Mouse (Mus musculus): Measurements from ENCODE around the gene Tomm5.

Tomm5 gene

GRCm38 (mm10) chr4:45107601-45108277, at the start of gene Tomm5:
Tomm5 (minus strand) TSS chr4:45108114.
- DNase-seq (ENCODE audit: low read depth, low spot score) = peak; percentile 99

GRCm38 (mm10) chr4:45156433-45156832, 48.5 kb upstream of the Tomm5 start:
- no peak for DNase-seq (ENCODE audit: low read depth, low spot score)

- DNase-seq (ENCODE audit: low read depth, low spot score) = peak; percentile 23
These were observed 35.1 kb upstream of the Tomm5 start for GRCm38 (mm10) chr4:45143005-45143404.

GRCm38 (mm10) chr4:45142411-45142810, 34.5 kb upstream of the Tomm5 start:
- DNase-seq (ENCODE audit: low read depth, low spot score) = peak; percentile 41

- DNase-seq (ENCODE audit: low read depth, low spot score) = no peak
These were observed 33.9 kb upstream of the Tomm5 start for GRCm38 (mm10) chr4:45141835-45142234.

GRCm38 (mm10) chr4:45137636-45138035, 29.7 kb upstream of the Tomm5 start:
- DNase-seq (ENCODE audit: low read depth, low spot score) = no peak

- no peak for DNase-seq (ENCODE audit: low read depth, low spot score)
These were observed 26.6 kb upstream of the Tomm5 start for GRCm38 (mm10) chr4:45134471-45134870.

- DNase-seq (ENCODE audit: low read depth, low spot score) = no peak
These were observed 23.1 kb upstream of the Tomm5 start for GRCm38 (mm10) chr4:45131021-45131420.

GRCm38 (mm10) chr4:45121311-45121710, 13.4 kb upstream of the Tomm5 start:
- no peak for DNase-seq (ENCODE audit: low read depth, low spot score)

- DNase-seq (ENCODE audit: low read depth, low spot score) = no peak
These were observed 669 bp upstream of the Tomm5 start for GRCm38 (mm10) chr4:45108456-45109110.

GRCm38 (mm10) chr4:45107066-45107465, 848 bp downstream of the Tomm5 start:
- no peak for DNase-seq (ENCODE audit: low read depth, low spot score)

- no peak for DNase-seq (ENCODE audit: low read depth, low spot score)
These were observed 1.5 kb downstream of the Tomm5 start for GRCm38 (mm10) chr4:45106409-45106808.

- peak; percentile 89 for DNase-seq (ENCODE audit: low read depth, low spot score)
These were observed 10.6 kb downstream of the Tomm5 start for GRCm38 (mm10) chr4:45097198-45097872.

GRCm38 (mm10) chr4:45084895-45085290, 23.0 kb downstream of the Tomm5 start:
- no peak for DNase-seq (ENCODE audit: low read depth, low spot score)

GRCm38 (mm10) chr4:45084021-45084894, 23.7 kb downstream of the Tomm5 start, which contains the start of gene Fbxo10:
Fbxo10 (minus strand) TSS chr4:45084604.
- DNase-seq (ENCODE audit: low read depth, low spot score) = peak; percentile 96

- DNase-seq (ENCODE audit: low read depth, low spot score) = peak; percentile 59
These were observed 24.4 kb downstream of the Tomm5 start for GRCm38 (mm10) chr4:45083487-45083886.

GRCm38 (mm10) chr4:45082951-45083350, 25.0 kb downstream of the Tomm5 start:
- DNase-seq (ENCODE audit: low read depth, low spot score) = no peak

GRCm38 (mm10) chr4:45081041-45081440, 26.9 kb downstream of the Tomm5 start:
- DNase-seq (ENCODE audit: low read depth, low spot score) = peak; percentile 69

- no peak for DNase-seq (ENCODE audit: low read depth, low spot score)
These were observed 34.4 kb downstream of the Tomm5 start for GRCm38 (mm10) chr4:45073544-45073943.

- no peak for DNase-seq (ENCODE audit: low read depth, low spot score)
These were observed 35.5 kb downstream of the Tomm5 start for GRCm38 (mm10) chr4:45072261-45072973.

- no peak for DNase-seq (ENCODE audit: low read depth, low spot score)
These were observed 40.2 kb downstream of the Tomm5 start for GRCm38 (mm10) chr4:45067742-45068141.
